Mouse (Mus musculus): ENCODE results near the gene Elfn1. TPM values are rescaled to one million over a fixed set of nuclear protein-coding genes. Genes with fewer than 3 reads are reported as not detected.

Gene Elfn1
- polyA plus RNA-seq, 1 experiment from 2014 or later: 1.5 TPM

DNA sequence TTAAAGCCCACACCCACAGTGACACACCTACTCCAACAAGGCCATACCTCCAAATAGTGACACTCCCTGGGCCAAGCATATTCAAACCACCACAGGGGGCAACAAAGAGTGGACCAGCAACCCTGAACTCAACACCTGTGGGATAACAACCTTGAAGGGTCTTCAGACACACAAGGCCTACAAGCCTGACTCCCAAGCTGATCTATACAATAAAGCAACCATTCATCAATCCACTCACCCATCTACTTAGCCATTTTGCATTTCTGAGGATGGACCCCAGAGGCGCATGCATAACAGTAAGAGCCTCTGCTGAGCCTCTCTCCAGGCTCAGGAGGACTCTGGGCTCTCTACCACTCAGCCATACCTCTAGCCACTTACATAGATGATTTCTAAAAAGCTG, 109.2 kb downstream of the Elfn1 start:
- H3K9me3 ChIP-seq (ENCODE audit: control insufficient read depth, low read length): no peaks in the 10 kb centered on the region
- no peak overlapping the region for H3K27ac ChIP-seq (ENCODE audit: low read depth, low read length)
- WGBS: 95% methylated on average over 1 of the region's 1 CpGs
- H3K4me3 ChIP-seq (ENCODE audit: low read depth, low read length): no peak overlapping the region
- no peak overlapping the region for H3K9ac ChIP-seq (ENCODE audit: low read depth, low read length)
- no peaks in the 10 kb centered on the region for H3K27me3 ChIP-seq (ENCODE audit: control insufficient read depth, insufficient read depth, low read length)
- no peaks in the 10 kb centered on the region for H3K4me1 ChIP-seq (replicated peaks; ENCODE audit: control insufficient read depth, insufficient read depth, low read length)
- no peak overlapping the region for H3K4me2 ChIP-seq (replicated peaks; ENCODE audit: low read depth, low read length)
- DNase-seq (ENCODE audit: low spot score) (no peak), ATAC-seq (ENCODE audit: low FRiP score) (no peak)
- no peaks in the 10 kb centered on the region for H3K36me3 ChIP-seq (ENCODE audit: control insufficient read depth, insufficient read depth, low read length)

DNA sequence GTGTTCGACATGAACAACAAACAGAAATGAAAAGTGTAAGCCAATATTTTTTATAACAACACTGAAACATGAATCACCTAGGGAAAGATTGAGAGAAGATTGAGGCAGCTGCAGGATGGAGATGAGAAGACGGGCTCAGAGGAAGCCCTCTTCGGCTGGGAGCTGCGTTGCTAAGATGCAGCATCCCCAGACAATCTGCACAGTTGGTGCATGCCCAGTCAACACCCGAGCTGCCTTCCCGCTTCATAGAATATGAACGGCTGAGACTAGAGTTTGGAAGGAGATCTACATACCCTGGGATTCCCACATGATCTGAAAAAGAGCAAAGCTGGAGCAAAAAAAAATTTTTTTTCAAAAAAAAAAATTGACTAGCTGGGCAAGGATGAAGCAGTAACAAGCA, 111.0 kb downstream of the Elfn1 start:
- DNase-seq (ENCODE audit: low spot score) (no peak), ATAC-seq (ENCODE audit: low FRiP score) (no peak)
- no peaks in the 10 kb centered on the region; the same call in 1 of the 2 replicates for H3K4me1 ChIP-seq (replicated peaks; ENCODE audit: control insufficient read depth, insufficient read depth, low read length)
- H3K4me3 ChIP-seq (ENCODE audit: low read depth, low read length): no peak overlapping the region
- no peak overlapping the region for H3K4me2 ChIP-seq (replicated peaks; ENCODE audit: low read depth, low read length)
- no peaks in the 10 kb centered on the region for H3K27me3 ChIP-seq (ENCODE audit: control insufficient read depth, insufficient read depth, low read length)
- H3K27ac ChIP-seq (ENCODE audit: low read depth, low read length): no peak overlapping the region
- no peak overlapping the region for H3K9ac ChIP-seq (ENCODE audit: low read depth, low read length)
- H3K9me3 ChIP-seq (ENCODE audit: control insufficient read depth, low read length): no peaks in the 10 kb centered on the region
- WGBS: 93% methylated on average over 7 of the region's 7 CpGs
- H3K36me3 ChIP-seq (ENCODE audit: control insufficient read depth, insufficient read depth, low read length): no peaks in the 10 kb centered on the region

DNA sequence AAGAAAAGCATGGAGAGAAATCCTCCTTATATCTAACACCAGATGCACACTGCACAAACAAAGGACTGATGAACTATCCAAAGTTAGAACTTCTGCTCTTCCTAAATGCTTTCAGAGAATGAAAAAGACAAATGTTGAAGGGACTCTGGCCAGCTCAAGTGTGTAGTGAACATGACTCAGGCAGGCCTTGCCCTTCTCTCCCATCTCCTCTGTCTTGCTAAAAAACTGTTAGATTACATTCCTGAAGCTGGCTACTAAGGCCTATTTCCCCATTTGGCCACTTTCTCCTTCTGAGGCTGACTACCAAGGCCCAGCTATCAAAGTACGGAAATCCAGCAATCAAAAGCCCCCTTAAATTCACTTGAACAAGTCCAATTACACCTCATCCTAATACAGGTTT, 111.9 kb downstream of the Elfn1 start:
- peaks cover 4% of the 10 kb centered on the region; the same call in 1 of the 2 replicates for H3K4me1 ChIP-seq (replicated peaks; ENCODE audit: control insufficient read depth, insufficient read depth, low read length)
- WGBS: 95% methylated on average over 1 of the region's 1 CpGs
- no peak overlapping the region for H3K4me3 ChIP-seq (ENCODE audit: low read depth, low read length)
- no peaks in the 10 kb centered on the region for H3K9me3 ChIP-seq (ENCODE audit: control insufficient read depth, low read length)
- DNase-seq (ENCODE audit: low spot score): no peak
- H3K27ac ChIP-seq (ENCODE audit: low read depth, low read length): no peak overlapping the region
- H3K27me3 ChIP-seq (ENCODE audit: control insufficient read depth, insufficient read depth, low read length): no peaks in the 10 kb centered on the region
- ATAC-seq (ENCODE audit: low FRiP score): no peak
- no peak overlapping the region for H3K4me2 ChIP-seq (replicated peaks; ENCODE audit: low read depth, low read length)
- no peaks in the 10 kb centered on the region for H3K36me3 ChIP-seq (ENCODE audit: control insufficient read depth, insufficient read depth, low read length)
- no peak overlapping the region for H3K9ac ChIP-seq (ENCODE audit: low read depth, low read length)

DNA sequence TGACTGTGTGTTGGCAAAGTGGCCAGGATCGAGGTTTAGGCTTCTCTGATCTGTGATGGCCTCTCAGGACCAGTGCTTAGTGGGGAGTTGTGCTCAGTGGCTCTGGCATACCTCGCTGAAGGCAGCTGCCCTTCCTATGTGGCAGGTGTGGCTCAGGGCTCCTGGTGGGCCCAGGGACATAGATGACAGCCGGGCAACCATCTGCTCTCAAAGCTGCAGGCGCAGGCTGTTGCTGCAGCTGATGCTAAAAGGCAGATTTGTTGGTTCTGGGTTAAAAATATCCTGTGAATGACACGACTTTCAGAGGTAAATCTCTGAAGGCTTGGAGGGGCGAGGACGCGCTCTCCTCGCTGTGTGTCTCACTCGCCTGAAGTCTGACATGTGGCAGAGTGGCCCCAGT, 114.0 kb downstream of the Elfn1 start:
- WGBS: 80% methylated on average over 10 of the region's 10 CpGs
- Histone ChIP-seq H3K27me3 (ENCODE audit: control insufficient read depth, insufficient read depth, low read length) (no peaks in the 10 kb centered on the region), H3K27ac (ENCODE audit: low read depth, low read length) (no peak overlapping the region), H3K4me1 (replicated peaks; ENCODE audit: control insufficient read depth, insufficient read depth, low read length) (peaks cover 6% of the 10 kb centered on the region; the same call in 1 of the 2 replicates), H3K36me3 (ENCODE audit: control insufficient read depth, insufficient read depth, low read length) (no peaks in the 10 kb centered on the region), H3K4me2 (replicated peaks; ENCODE audit: low read depth, low read length) (no peak overlapping the region), H3K9me3 (ENCODE audit: control insufficient read depth, low read length) (no peaks in the 10 kb centered on the region), H3K9ac (ENCODE audit: low read depth, low read length) (no peak overlapping the region; the same call in 1 of the 2 replicates), H3K4me3 (ENCODE audit: low read depth, low read length) (no peak overlapping the region)
- DNase-seq (ENCODE audit: low spot score) (no peak), ATAC-seq (ENCODE audit: low FRiP score) (no peak)

DNA sequence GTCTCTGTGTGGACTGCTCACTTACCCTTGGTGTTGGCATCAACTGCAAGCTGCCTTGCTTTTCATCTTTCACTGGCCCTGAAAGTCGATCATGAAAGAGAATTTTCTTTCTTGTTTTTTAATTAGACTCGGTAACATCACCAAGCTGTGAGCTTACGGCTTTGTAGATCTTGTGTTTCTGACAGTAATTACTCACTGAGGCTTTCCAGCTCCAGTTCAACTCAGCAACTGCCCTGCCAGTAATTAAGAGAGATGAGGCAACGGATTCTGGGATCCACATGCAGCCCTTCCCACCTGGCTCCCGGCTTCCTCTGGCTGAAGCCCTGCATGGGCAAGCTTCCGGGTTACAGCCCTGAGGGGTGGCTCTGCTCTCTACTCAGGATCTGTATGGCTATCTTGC, 115.1 kb downstream of the Elfn1 start:
- ATAC-seq (ENCODE audit: low FRiP score): no peak
- no peak for DNase-seq (ENCODE audit: low spot score)
- Histone ChIP-seq H3K9ac (ENCODE audit: low read depth, low read length) (no peak overlapping the region), H3K4me3 (ENCODE audit: low read depth, low read length) (no peak overlapping the region), H3K27ac (ENCODE audit: low read depth, low read length) (no peak overlapping the region), H3K36me3 (ENCODE audit: control insufficient read depth, insufficient read depth, low read length) (no peaks in the 10 kb centered on the region), H3K4me1 (replicated peaks; ENCODE audit: control insufficient read depth, insufficient read depth, low read length) (peaks cover 6% of the 10 kb centered on the region; the same call in 1 of the 2 replicates), H3K27me3 (ENCODE audit: control insufficient read depth, insufficient read depth, low read length) (no peaks in the 10 kb centered on the region), H3K4me2 (replicated peaks; ENCODE audit: low read depth, low read length) (no peak overlapping the region), H3K9me3 (ENCODE audit: control insufficient read depth, low read length) (no peaks in the 10 kb centered on the region)
- whole genome bisulfite sequencing: 84% methylated on average over 6 of the region's 6 CpGs

DNA sequence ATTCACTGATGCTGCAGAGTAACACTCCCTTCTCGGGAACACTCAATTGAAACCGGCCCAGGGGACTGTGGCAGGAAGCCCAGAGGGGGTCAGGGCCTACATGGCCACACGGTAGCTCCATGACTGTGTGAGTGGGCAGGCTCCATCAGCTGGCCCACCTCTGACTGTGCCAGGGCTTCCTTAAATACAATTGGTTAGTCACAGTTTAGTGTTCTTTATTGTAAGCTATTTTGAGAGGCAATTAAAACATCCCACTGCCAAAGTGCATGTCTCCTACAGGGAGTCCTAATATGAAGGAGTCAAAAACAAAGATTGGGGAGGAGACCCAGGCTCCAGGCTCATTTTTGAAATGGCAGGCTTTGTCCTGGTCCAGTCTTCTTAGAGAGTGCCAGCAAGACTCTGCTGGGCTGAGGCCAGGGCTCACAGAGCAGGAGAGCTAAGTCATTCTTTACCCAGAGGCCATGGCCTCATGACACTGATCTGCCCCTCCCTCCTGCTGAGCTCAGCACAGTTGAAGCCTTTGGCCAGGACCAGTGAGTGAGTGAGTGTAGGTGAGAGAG, 116.3 kb downstream of the Elfn1 start:
- H3K27ac ChIP-seq (ENCODE audit: low read depth, low read length): no peak overlapping the region
- DNase-seq (ENCODE audit: low spot score): no peak
- ATAC-seq (ENCODE audit: low FRiP score): no peak
- 39% methylated on average over 3 of the region's 3 CpGs for WGBS
- no peak overlapping the region for H3K4me3 ChIP-seq (ENCODE audit: low read depth, low read length)
- no peaks in the 10 kb centered on the region for H3K36me3 ChIP-seq (ENCODE audit: control insufficient read depth, insufficient read depth, low read length)
- H3K9me3 ChIP-seq (ENCODE audit: control insufficient read depth, low read length): no peaks in the 10 kb centered on the region
- H3K27me3 ChIP-seq (ENCODE audit: control insufficient read depth, insufficient read depth, low read length): no peaks in the 10 kb centered on the region
- H3K9ac ChIP-seq (ENCODE audit: low read depth, low read length): no peak overlapping the region
- H3K4me2 ChIP-seq (replicated peaks; ENCODE audit: low read depth, low read length): no peak overlapping the region
- peaks cover 6% of the 10 kb centered on the region; the same call in 1 of the 2 replicates for H3K4me1 ChIP-seq (replicated peaks; ENCODE audit: control insufficient read depth, insufficient read depth, low read length)

Other genes starting within 250 kb of the Elfn1 start
- 4.0 and 4.9 TPM in 2 replicates for gene Micall2, start 171.6 kb upstream of the Elfn1 start, polyA plus RNA-seq (2014; fragmentation: Nextera tagmentation; extraction: Ambion mirVana)
- gene Ints1, start 132.3 kb upstream of the Elfn1 start, polyA plus RNA-seq (2014; fragmentation: Nextera tagmentation; extraction: Ambion mirVana): 26.3 and 28.3 TPM in 2 replicates
- 5.2 and 6.3 TPM in 2 replicates for gene Mafk, start 116.4 kb upstream of the Elfn1 start, polyA plus RNA-seq (2014; fragmentation: Nextera tagmentation; extraction: Ambion mirVana)
- gene Tmem184a, start 88.0 kb upstream of the Elfn1 start, polyA plus RNA-seq (2014; fragmentation: Nextera tagmentation; extraction: Ambion mirVana): 1.1 and 1.2 TPM in 2 replicates
- not detected in 2 replicates for gene Gm26938, start 81.5 kb upstream of the Elfn1 start, polyA plus RNA-seq (2014; fragmentation: Nextera tagmentation; extraction: Ambion mirVana)
- gene Psmg3, start 81.1 kb upstream of the Elfn1 start, polyA plus RNA-seq (2014; fragmentation: Nextera tagmentation; extraction: Ambion mirVana): 74.5 and 77.3 TPM in 2 replicates

Data from hindbrain, embryonic 11.5 days (tissue).